Mouse (Mus musculus) forebrain, embryonic 11.5 days (tissue): ENCODE results near the gene Tmem184a. TPM values are rescaled to one million over a fixed set of nuclear protein-coding genes. Genes with fewer than 3 reads are reported as not detected.

Experiments used
- ATAC-seq: fragments of 200-750 bp; cut with Nextera tagmentation; replicated peaks from 2 replicates; pipeline ENCODE4 v1.8.0; 2017; ENCODE audit warnings: moderate TSS enrichment; ENCODE audit not compliant: low FRiP score
- DNase-seq: peaks from one replicate; pipeline ENCODE4 v3.0.0-alpha.2; 2017; ENCODE audit warnings: low spot score
- H3K27ac ChIP-seq: fragments of 300-500 bp; sonication (generic); 2 replicates; pipeline ENCODE4 v1.5.1; 2014; ENCODE audit warnings: low read depth, low read length
- H3K27me3 ChIP-seq: fragments of 300-500 bp; sonication (generic); 2 replicates; pipeline ENCODE4 v1.6.1; 2014; ENCODE audit warnings: mild to moderate bottlenecking, low read length, mixed read lengths; ENCODE audit not compliant: control insufficient read depth, insufficient read depth
- H3K36me3 ChIP-seq: fragments of 300-500 bp; sonication (generic); 2 replicates; pipeline ENCODE4 v1.6.1; 2014; ENCODE audit warnings: mild to moderate bottlenecking, low read length, moderate library complexity, mixed read lengths; ENCODE audit not compliant: control insufficient read depth, insufficient read depth
- H3K4me1 ChIP-seq: fragments of 300-500 bp; sonication (generic); replicated peaks from 2 replicates; pipeline ENCODE4 v1.6.1; 2014; ENCODE audit warnings: low read length, mixed read lengths; ENCODE audit not compliant: control insufficient read depth, insufficient read depth
- H3K4me2 ChIP-seq: fragments of 300-500 bp; sonication (generic); 2 replicates; pipeline ENCODE4 v1.6.1; 2014; ENCODE audit warnings: low read depth, mild to moderate bottlenecking, low read length, moderate library complexity, mixed read lengths; ENCODE audit not compliant: severe bottlenecking
- H3K4me3 ChIP-seq: fragments of 300-500 bp; sonication (generic); 2 replicates; pipeline ENCODE4 v1.5.1; 2014; ENCODE audit warnings: low read depth, low read length
- H3K9ac ChIP-seq: fragments of 300-500 bp; sonication (generic); 2 replicates; pipeline ENCODE4 v1.6.1; 2014; ENCODE audit warnings: low read length
- H3K9me3 ChIP-seq: fragments of 300-500 bp; sonication (generic); 2 replicates; pipeline ENCODE4 v1.6.1; 2016; ENCODE audit warnings: low read length, mixed read lengths; ENCODE audit not compliant: control insufficient read depth
- WGBS: fragments of 180-500 bp; shearing (Covaris S2); extraction: QIAGEN DNeasy Blood & Tissue Kit; methylation state at CpG from one replicate; pipeline ENCODE4 v1.1.7; 2014; 5-methylcytosine and 5-hydroxymethylcytosine counted together
- polyA plus RNA-seq: library from polyadenylated mRNA; unstranded; fragments of >200 nt; fragmentation: Nextera tagmentation; extraction: Ambion mirVana; gene quantifications from 2 replicates; pipeline ENCODE4 v1.2.1, GENCODE M21; 2014

Tmem184a gene
- polyA plus RNA-seq, 1 experiment from 2014 or later = 1.1 TPM

GRCm38 (mm10) chr5:139775216-139775926 lies 44.3 kb downstream of the Tmem184a start, which contains the start of gene Ints1:
Ints1 (minus strand) TSS chr5:139775674.
- Histone ChIP-seq H3K9me3 (no peaks in the 10 kb centered on the region), H3K4me2 (peak within 1 kb of the TSS; percentile 94), H3K9ac (peak within 1 kb of the TSS; percentile 70), H3K27ac (no peak within 1 kb of the TSS), H3K27me3 (no peaks in the 10 kb centered on the region), H3K36me3 (no peaks in the 10 kb centered on the region; the same call in none of the 2 replicates), H3K4me3 (peak within 1 kb of the TSS; percentile 98), H3K4me1 (peaks cover 2% of the 10 kb centered on the region; the same call in 1 of the 2 replicates)
- under 1% methylated on average over 51 of the region's 55 CpGs for WGBS
- peak; percentile 96 for DNase-seq
- peak; percentile 91 for ATAC-seq

DNA sequence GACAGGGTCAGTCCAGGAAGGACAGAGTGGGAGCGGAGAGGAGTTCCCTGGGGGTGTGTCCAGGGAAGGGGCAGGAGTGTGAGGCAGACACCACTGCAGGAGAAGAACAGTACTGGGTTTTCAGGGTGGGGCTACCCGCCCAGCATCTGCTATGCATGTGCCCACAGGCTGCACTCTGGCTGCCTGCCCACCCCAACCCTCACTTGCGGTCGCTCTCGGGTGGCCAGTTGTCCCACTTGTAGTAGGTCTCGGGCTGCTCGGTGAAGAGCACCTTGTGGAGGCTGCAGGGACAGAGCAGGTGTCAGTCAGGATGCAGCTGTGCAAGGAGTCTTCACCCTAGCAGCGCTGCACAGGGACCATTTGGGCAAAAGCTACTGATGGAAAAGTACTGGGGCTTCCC lies 51.5 kb downstream of the Tmem184a start:
- Histone ChIP-seq H3K27ac (no peak overlapping the region), H3K9me3 (no peaks in the 10 kb centered on the region), H3K4me3 (no peak overlapping the region), H3K27me3 (no peaks in the 10 kb centered on the region), H3K4me1 (no peaks in the 10 kb centered on the region), H3K9ac (no peak overlapping the region), H3K36me3 (peaks cover 3% of the 10 kb centered on the region), H3K4me2 (no peak overlapping the region)
- 98% methylated on average over 8 of the region's 8 CpGs for WGBS
- ATAC-seq (no peak), DNase-seq (no peak)

GRCm38 (mm10) chr5:139764296-139764695 lies 55.4 kb downstream of the Tmem184a start:
- DNase-seq = peak; percentile 72
- Histone ChIP-seq H3K27me3 (no peaks in the 10 kb centered on the region), H3K9ac (no peak overlapping the region), H3K36me3 (peaks cover 15% of the 10 kb centered on the region), H3K9me3 (no peaks in the 10 kb centered on the region), H3K4me3 (no peak overlapping the region), H3K4me2 (no peak overlapping the region), H3K27ac (no peak overlapping the region), H3K4me1 (no peaks in the 10 kb centered on the region)
- WGBS = 74% methylated on average over 11 of the region's 11 CpGs
- no peak for ATAC-seq

GRCm38 (mm10) chr5:139758096-139758495 lies 61.6 kb downstream of the Tmem184a start:
- Histone ChIP-seq H3K27me3 (no peaks in the 10 kb centered on the region), H3K4me3 (no peak overlapping the region), H3K27ac (no peak overlapping the region), H3K4me2 (no peak overlapping the region), H3K9me3 (no peaks in the 10 kb centered on the region), H3K4me1 (no peaks in the 10 kb centered on the region), H3K9ac (no peak overlapping the region), H3K36me3 (peaks cover 14% of the 10 kb centered on the region)
- DNase-seq (no peak), ATAC-seq (no peak)
- 91% methylated on average over 16 of the region's 16 CpGs for WGBS

DNA sequence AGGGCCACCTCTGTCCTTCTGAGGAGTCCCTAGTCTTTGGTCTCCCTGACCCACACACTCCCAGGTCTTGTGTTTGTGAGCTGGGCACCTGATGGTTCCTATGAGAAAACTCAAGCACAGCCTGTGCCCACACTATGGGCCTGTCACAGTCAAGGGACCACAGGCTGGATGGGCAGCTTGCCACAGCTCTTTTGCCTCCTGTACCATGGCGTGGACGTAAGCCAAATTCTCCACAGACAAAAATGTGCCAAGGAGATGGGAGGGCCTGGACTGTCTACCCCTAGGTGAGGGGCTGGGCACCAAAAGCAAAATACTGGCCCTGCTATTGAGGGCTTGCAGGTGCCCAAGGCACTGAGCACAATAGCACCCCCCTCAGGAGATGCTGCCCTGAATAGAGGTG lies 63.1 kb downstream of the Tmem184a start:
- Histone ChIP-seq H3K4me2 (no peak overlapping the region), H3K27ac (no peak overlapping the region), H3K4me1 (no peaks in the 10 kb centered on the region), H3K4me3 (no peak overlapping the region), H3K36me3 (peaks cover 8% of the 10 kb centered on the region), H3K9ac (no peak overlapping the region), H3K9me3 (no peaks in the 10 kb centered on the region), H3K27me3 (no peaks in the 10 kb centered on the region)
- WGBS = 88% methylated on average over 2 of the region's 2 CpGs
- no peak for ATAC-seq
- no peak for DNase-seq

- Histone ChIP-seq H3K36me3 (peaks cover 7% of the 10 kb centered on the region), H3K4me1 (no peaks in the 10 kb centered on the region), H3K4me2 (no peak overlapping the region), H3K27ac (no peak overlapping the region), H3K9me3 (no peaks in the 10 kb centered on the region), H3K4me3 (no peak overlapping the region), H3K9ac (no peak overlapping the region), H3K27me3 (no peaks in the 10 kb centered on the region)
- no peak for ATAC-seq
- no peak for DNase-seq
- 92% methylated on average over 12 of the region's 12 CpGs for WGBS
Measured at GRCm38 (mm10) chr5:139756135-139756534, 63.6 kb downstream of the Tmem184a start.

DNA sequence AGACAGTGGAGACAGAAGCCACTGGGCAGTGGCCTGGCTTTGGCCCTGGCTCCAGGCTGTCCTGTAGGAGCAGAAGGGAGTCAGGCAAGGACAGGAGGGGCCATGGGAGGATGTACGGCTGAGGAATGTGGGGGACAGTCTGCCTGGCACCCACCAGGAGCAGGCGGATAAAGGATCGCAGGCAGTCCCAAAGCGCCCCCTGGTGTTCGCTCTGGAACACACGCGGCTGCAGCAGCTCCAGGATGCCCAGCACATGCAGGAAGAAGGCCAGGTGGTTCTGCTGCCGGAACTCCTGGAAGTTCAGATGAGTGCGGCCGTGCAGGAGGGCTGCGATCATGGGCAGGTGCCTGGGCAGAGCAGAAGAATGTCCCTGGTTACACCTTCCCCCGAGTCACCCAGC lies 65.0 kb downstream of the Tmem184a start:
- no peak overlapping the region for H3K9ac ChIP-seq
- ATAC-seq (0 out of 2 replicates have a peak, but pooled peaks have one; percentile 19), DNase-seq (peak; percentile 85)
- no peak overlapping the region for H3K4me2 ChIP-seq
- no peaks in the 10 kb centered on the region; the same call in 1 of the 2 replicates for H3K4me1 ChIP-seq
- peaks cover 6% of the 10 kb centered on the region for H3K36me3 ChIP-seq
- no peaks in the 10 kb centered on the region for H3K9me3 ChIP-seq
- 30% methylated on average over 12 of the region's 12 CpGs for WGBS
- no peaks in the 10 kb centered on the region for H3K27me3 ChIP-seq
- no peak overlapping the region for H3K27ac ChIP-seq
- H3K4me3 ChIP-seq = no peak overlapping the region
